Mouse (Mus musculus) ovary, postnatal 14 days (tissue): ENCODE data around the gene Zdhhc23.

Source experiments
- DNase-seq: peaks from one replicate; pipeline ENCODE4 v3.0.0; 2022; ENCODE audit warnings: low spot score

The Zdhhc23 gene

GRCm38 (mm10) chr16:43965781-43966389, 13.7 kb downstream of the Zdhhc23 start:
- no peak for DNase-seq

GRCm38 (mm10) chr16:43963780-43964179, 15.8 kb downstream of the Zdhhc23 start:
- DNase-seq = no peak

GRCm38 (mm10) chr16:43963291-43963690, 16.3 kb downstream of the Zdhhc23 start:
- no peak for DNase-seq

- no peak for DNase-seq
Measured at GRCm38 (mm10) chr16:43958038-43958437, 21.6 kb downstream of the Zdhhc23 start.

- DNase-seq = no peak
Measured at GRCm38 (mm10) chr16:43954913-43955312, 24.7 kb downstream of the Zdhhc23 start.

- no peak for DNase-seq
Measured at GRCm38 (mm10) chr16:43951591-43951990, 28.0 kb downstream of the Zdhhc23 start.

GRCm38 (mm10) chr16:43945869-43946268, 33.7 kb downstream of the Zdhhc23 start:
- DNase-seq = no peak

- DNase-seq = no peak
Measured at GRCm38 (mm10) chr16:43945351-43945750, 34.2 kb downstream of the Zdhhc23 start.

- no peak for DNase-seq
Measured at GRCm38 (mm10) chr16:43940846-43941245, 38.7 kb downstream of the Zdhhc23 start.

GRCm38 (mm10) chr16:43935892-43936291, 43.7 kb downstream of the Zdhhc23 start:
- no peak for DNase-seq

- DNase-seq = no peak
Measured at GRCm38 (mm10) chr16:43935367-43935766, 44.2 kb downstream of the Zdhhc23 start.

- DNase-seq = no peak
Measured at GRCm38 (mm10) chr16:43934856-43935255, 44.7 kb downstream of the Zdhhc23 start.

GRCm38 (mm10) chr16:43933041-43933440, 46.5 kb downstream of the Zdhhc23 start:
- DNase-seq = no peak

GRCm38 (mm10) chr16:43932319-43932718, 47.3 kb downstream of the Zdhhc23 start:
- DNase-seq = no peak

GRCm38 (mm10) chr16:43931502-43931901, 48.1 kb downstream of the Zdhhc23 start:
- no peak for DNase-seq

GRCm38 (mm10) chr16:43930577-43930976, 49.0 kb downstream of the Zdhhc23 start:
- no peak for DNase-seq

- DNase-seq = no peak
Measured at GRCm38 (mm10) chr16:43926341-43926859, 53.2 kb downstream of the Zdhhc23 start, which contains the start of gene Qtrt2. TSS of gene Qtrt2 (minus strand) at chr16:43926809.

- DNase-seq = no peak
Measured at GRCm38 (mm10) chr16:43925846-43926245, 53.7 kb downstream of the Zdhhc23 start.

GRCm38 (mm10) chr16:43925001-43925558, 54.5 kb downstream of the Zdhhc23 start:
- no peak for DNase-seq

- no peak for DNase-seq
Measured at GRCm38 (mm10) chr16:43922630-43923029, 57.0 kb downstream of the Zdhhc23 start.

GRCm38 (mm10) chr16:43922024-43922423, 57.6 kb downstream of the Zdhhc23 start:
- no peak for DNase-seq

GRCm38 (mm10) chr16:43918867-43919266, 60.7 kb downstream of the Zdhhc23 start:
- DNase-seq = no peak
